Mouse (Mus musculus): Measurements from ENCODE around the gene Ect2.

DNA sequence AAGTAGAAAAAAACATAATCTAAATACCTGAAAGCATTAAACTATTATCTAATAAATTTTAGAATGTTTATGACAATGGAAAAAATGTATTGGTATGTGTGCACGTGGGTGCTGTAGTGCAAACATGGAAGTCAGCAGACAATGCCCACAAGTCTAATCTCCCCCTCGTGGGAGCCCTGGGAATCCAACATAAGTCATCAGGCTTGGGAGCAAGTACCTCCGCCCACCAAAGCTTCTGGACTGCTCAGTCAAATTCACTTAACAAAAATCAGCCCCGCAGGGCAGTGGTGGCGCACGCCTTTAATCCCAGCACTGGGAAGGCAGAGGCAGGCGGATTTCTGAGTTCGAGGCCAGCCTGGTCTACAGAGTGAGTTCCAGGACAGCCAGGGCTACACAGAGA is 13.6 kb downstream of the Ect2 start:
- TF ChIP-seq CTCF (IDR thresholded peaks at IDR 0.05; ENCODE audit: insufficient read depth, low read depth, low read length) (no peak), POLR2A (IDR thresholded peaks at IDR 0.05; ENCODE audit: insufficient read depth, low read depth, low read length) (no peak)

Measured in olfactory bulb, adult 2 months (tissue).